Comparison of ENCODE assay signal across 27 mouse cellular contexts in genomic region chr3:151551002-151551401, GRCm38 (mm10).
DNase-seq lines count a peak whose midpoint lies in the region; ATAC-seq lines count a peak whose summit lies in the region.
"Had no signal": no experiment of that assay in that cellular context is flagged by ENCODE, and none has a peak within 500 bp of the region (broad histone marks: within the 10 kb centered on the region; RNA-seq: fewer than 3 reads in every experiment).

No protein-coding gene starts in this region.

- no peaks in the 10 kb centered on the region for H3K36me3 ChIP-seq in forebrain, embryonic 14.5 days (ENCODE audit: control insufficient read depth, insufficient read depth, low read length)
- H3K36me3 ChIP-seq: embryonic facial prominence, embryonic 10.5 days; heart, embryonic 10.5 days; hindbrain, embryonic 15.5 days; limb, embryonic 10.5 days; liver, embryonic 15.5 days; neural tube, embryonic 12.5 days had no signal

- WGBS in forebrain, embryonic 14.5 days: 28% methylated on average over 5 of the region's 5 CpGs

- intact Hi-C loops in left cerebral cortex, postnatal 14 days (cut with DNase I): no loop called here

- H3K4me1 ChIP-seq in forebrain, embryonic 14.5 days (ENCODE audit: control insufficient read depth, insufficient read depth, low read length): no peaks in the 10 kb centered on the region
- H3K4me1 ChIP-seq: heart, embryonic 10.5 days; limb, embryonic 10.5 days; liver, embryonic 15.5 days; megakaryocyte, embryonic 14.5 days; neural tube, embryonic 12.5 days had no signal

- H3K9ac ChIP-seq in forebrain, embryonic 14.5 days (ENCODE audit: low read length): no peak overlapping the region
- H3K9ac ChIP-seq: hindbrain, embryonic 15.5 days; liver, embryonic 15.5 days; neural tube, embryonic 12.5 days had no signal

- peak; percentile 5 to 16 for DNase-seq in left cerebral cortex, postnatal 14 days (ENCODE audit: low spot score in 2 of 2)
- DNase-seq in left cerebral cortex, adult 11 months (ENCODE audit: low spot score): no peak
- peak; percentile 22 to 34 for DNase-seq in right cerebral cortex, adult 2 months (ENCODE audit: low spot score in 2 of 2)
- no peak for DNase-seq in right cerebral cortex, postnatal 36 days (ENCODE audit: low spot score in 2 of 2)
- DNase-seq in forebrain, embryonic 14.5 days (ENCODE audit: low spot score): peak; percentile 82
- peak; percentile 20 to 32 for DNase-seq in frontal cortex, postnatal 36 days (ENCODE audit: low spot score in 2 of 2)
- no peak for DNase-seq in testis, postnatal 14 days (ENCODE audit: low spot score)
- DNase-seq in gastrocnemius, postnatal 25 days: no peak
- DNase-seq: adrenal gland, adult 8-10 months; cerebellum, adult 11 months; cerebellum, postnatal 10 days; kidney, adult 9 months; kidney, postnatal 14 days; liver; lung, postnatal 36 days; midbrain, embryonic 14.5 days; thymus, postnatal 25 days had no signal

- H3K4me3 ChIP-seq in forebrain, embryonic 14.5 days (ENCODE audit: low read depth, low read length): no peak overlapping the region
- H3K4me3 ChIP-seq: embryonic facial prominence, embryonic 10.5 days; heart, embryonic 10.5 days; hindbrain, embryonic 15.5 days; layer of hippocampus, adult 2 months; left cerebral cortex, adult 2 months; limb, embryonic 10.5 days; liver, embryonic 15.5 days; megakaryocyte, embryonic 14.5 days; neural tube, embryonic 12.5 days had no signal

- peak; percentile 93 for ATAC-seq in forebrain, embryonic 14.5 days
- ATAC-seq: intestine, embryonic 16.5 days had no signal

- no peak overlapping the region for H3K4me2 ChIP-seq in forebrain, embryonic 14.5 days (ENCODE audit: low read length)
- H3K4me2 ChIP-seq: hindbrain, embryonic 15.5 days; liver, embryonic 15.5 days; neural tube, embryonic 12.5 days had no signal

- H3K27ac ChIP-seq in forebrain, embryonic 14.5 days (ENCODE audit: low read depth, low read length): peak overlapping the region; percentile 24; the same call in 1 of the 2 replicates
- H3K27ac ChIP-seq: embryonic facial prominence, embryonic 10.5 days; heart, embryonic 10.5 days; hindbrain, embryonic 15.5 days; layer of hippocampus, adult 2 months; left cerebral cortex, adult 2 months; limb, embryonic 10.5 days; liver, embryonic 15.5 days; neural tube, embryonic 12.5 days had no signal

- no peaks in the 10 kb centered on the region for H3K9me3 ChIP-seq in forebrain, embryonic 14.5 days (replicated peaks; ENCODE audit: control insufficient read depth, low read length)
- H3K9me3 ChIP-seq: embryonic facial prominence, embryonic 10.5 days; heart, embryonic 10.5 days; hindbrain, embryonic 15.5 days; limb, embryonic 10.5 days; liver, embryonic 15.5 days; megakaryocyte, embryonic 14.5 days; neural tube, embryonic 12.5 days had no signal

- no peaks in the 10 kb centered on the region for H3K27me3 ChIP-seq in forebrain, embryonic 14.5 days (replicated peaks; ENCODE audit: control insufficient read depth, insufficient read depth, low read length)
- H3K27me3 ChIP-seq: hindbrain, embryonic 15.5 days; liver, embryonic 15.5 days; megakaryocyte, embryonic 14.5 days; neural tube, embryonic 12.5 days had no signal

Comparison
In these comparisons a context has a peak if more than half of its experiments do, and no peak if none do; other contexts are left out.
1. DNase-seq: peak in left cerebral cortex, postnatal 14 days (2 of 2), right cerebral cortex, adult 2 months (2 of 2), forebrain, embryonic 14.5 days (single experiment) and frontal cortex, postnatal 36 days (2 of 2); none in left cerebral cortex, adult 11 months (single experiment), right cerebral cortex, postnatal 36 days (0 of 2), testis, postnatal 14 days (single experiment) and gastrocnemius, postnatal 25 days (single experiment).